Mouse (Mus musculus) c-Kit-positive CD71-positive TER-119-negative erythroid progenitor cells, embryonic 14.5 days (primary cell): ENCODE results near the gene Nosip.
"Not testable (repeated sequence)": the region's sequence is repeated elsewhere in the genome, so short reads cannot be mapped to it uniquely, and the experiment has no call there.

Experiments used
- DNase-seq: peaks from one replicate; pipeline ENCODE4 v3.0.0-alpha.2; 2013; ENCODE audit warnings: low read depth

The Nosip gene

DNA sequence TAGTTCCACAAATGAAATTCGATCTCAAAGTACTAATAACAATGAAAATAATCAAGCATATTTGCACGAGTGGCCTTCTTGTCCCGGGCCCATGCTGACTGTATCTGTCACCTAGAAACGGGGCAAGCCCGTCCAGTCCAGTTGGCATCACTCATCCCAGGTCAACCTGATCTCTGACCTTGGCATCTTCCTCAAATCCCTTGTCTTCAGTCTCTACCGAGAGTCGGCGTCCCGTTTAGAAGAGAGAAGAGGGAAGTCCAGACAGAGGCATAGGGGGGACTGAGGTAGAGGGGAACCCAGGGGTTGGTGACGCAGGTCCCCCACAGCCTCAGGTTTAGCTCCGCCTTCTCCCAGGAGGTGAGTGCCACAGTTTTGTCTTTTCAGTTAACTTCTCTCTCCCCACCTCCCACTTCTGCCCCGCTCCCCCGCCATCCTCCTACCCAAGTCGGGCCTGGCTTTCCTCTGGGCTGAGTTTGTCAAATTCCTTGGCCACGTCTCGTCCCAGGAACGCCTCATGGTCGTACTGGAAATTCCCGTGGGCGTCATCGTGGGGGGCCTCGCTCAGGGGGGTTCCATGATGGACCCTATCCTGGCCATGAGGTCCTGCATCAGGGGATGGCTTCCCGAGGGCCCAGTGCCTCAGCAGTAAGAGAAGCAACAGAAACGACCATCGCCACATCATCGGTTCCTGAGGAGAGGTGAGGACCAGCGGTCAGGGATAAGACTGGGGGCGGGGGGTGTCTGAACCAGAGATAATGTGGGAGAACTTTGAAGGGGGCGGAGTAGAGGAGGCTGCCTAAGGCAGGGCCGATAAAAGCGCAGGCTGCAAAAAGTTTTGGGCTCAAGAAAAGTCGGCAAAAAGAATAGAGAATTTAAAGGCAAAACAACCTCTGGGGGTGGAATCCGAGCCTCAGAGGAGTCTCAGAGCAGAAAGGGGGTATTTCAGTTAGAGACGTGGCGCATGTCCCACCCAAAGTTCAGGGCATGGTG, 29.1 kb downstream of the Nosip start:
- DNase-seq = no peak

- DNase-seq = peak; percentile 65
These were observed 29.8 kb downstream of the Nosip start, which contains the start of gene Rcn3 for GRCm38 (mm10) chr7:45092048-45092447. Gene Rcn3, minus strand, starts transcription at chr7:45092221.

DNA sequence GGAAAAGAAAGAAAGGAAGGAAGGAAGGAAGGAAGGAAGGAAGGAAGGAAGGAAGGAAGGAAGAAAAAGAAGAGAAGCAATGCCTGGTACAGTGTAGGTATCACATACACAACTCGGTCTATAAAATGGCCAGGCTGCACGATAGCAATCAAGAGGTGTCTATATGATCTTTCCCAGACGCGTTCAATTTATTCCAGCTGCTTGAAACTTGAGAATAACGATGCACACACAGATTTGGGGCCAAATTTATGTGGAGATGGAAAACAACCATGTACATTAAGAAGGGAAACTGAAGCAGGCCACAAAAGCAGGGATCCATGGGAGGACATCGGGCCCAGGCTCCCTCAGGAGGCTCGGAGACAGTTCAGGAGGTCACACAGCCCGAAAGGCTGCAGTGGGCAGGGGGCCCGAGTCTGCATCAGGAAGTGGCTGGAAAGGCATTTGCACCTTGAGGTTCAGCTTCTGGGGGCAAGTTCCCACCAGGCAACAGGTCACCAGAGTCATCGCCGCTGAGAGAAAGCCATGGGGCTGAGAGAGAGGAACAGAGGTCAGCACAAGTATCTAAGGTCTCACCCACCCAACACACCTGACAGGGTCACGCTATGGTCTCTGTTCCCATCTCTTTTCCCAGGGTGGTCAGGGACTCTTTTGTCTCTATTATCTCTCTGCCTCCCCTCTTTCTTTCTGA, 30.7 kb downstream of the Nosip start:
- DNase-seq = no peak

DNA sequence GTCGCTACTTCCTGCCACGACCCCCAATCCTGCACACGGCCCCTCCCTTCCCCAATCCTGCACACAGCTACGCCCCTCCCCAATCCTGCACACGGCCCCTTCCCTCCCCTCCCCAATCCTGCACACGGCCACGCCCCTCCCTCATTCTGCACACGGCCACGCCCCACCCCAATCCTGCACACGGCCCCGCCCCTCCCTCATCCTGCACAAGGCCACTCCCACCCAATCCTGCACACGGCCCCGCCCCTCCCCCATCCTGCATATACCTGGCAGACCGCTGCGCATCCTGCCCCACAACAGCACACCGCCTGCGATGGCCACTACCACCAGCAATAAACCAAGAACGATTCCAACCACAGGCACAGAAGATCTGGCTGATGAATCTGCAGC, 31.3 kb downstream of the Nosip start:
- DNase-seq = no peak

GRCm38 (mm10) chr7:45094121-45094520, 31.9 kb downstream of the Nosip start:
- no peak for DNase-seq

- no peak for DNase-seq
These were observed 33.1 kb downstream of the Nosip start for GRCm38 (mm10) chr7:45095367-45095766.

DNA sequence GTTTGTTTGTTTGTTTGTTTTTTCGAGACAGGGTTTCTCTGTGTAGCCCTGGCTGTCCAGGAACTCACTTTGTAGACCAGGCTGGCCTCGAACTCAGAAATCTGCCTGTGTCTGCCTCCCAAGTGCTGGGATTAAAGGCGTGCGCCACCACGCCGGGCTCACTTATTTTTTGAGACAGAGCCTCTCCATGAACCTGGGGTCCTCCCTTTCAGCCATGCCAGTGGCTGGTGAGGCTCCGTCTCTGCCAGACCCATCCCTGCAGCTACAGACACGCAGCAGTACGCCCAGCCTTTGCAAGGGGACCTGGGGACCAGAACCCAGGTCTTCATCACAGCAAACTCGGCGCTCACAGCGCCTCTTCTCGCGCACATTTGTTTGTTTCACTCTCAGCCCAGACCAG, 33.7 kb downstream of the Nosip start:
- not testable (repeated sequence) for DNase-seq

GRCm38 (mm10) chr7:45097479-45097878, 35.2 kb downstream of the Nosip start:
- DNase-seq = no peak

DNA sequence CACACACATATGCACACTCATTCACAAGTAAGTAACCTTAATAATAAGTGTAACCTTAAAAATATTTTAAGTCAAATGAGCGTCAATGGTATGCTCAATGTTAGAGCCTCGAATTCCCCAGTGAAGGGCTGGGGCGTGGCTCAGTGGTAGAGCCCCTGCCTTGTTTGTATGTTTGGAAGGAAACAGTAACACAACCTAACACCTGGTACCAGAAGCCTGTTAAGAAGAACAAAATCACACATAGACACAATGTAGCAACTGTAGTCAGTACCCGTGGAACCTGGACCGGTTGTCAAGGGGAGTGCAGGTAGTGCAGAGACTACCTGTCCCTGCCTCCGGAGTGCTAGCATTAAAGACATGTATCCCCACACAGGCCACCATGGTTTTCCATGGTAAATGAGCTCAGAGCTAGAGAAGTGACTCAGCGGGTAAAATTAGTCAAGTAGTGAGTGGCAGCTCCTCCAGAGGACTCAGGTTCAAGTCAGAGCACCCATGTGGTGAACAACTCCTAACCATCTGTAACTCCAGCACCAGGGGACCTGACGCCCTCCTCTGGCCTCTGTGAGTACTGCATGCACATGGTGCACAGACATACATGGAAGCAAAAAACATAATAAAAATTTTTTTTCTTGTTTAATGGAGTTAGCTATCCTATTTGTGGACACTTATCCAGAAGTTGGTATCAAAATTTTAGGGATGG, 36.5 kb downstream of the Nosip start:
- no peak for DNase-seq

- DNase-seq = no peak
These were observed 37.8 kb downstream of the Nosip start for GRCm38 (mm10) chr7:45100046-45100445.

DNA sequence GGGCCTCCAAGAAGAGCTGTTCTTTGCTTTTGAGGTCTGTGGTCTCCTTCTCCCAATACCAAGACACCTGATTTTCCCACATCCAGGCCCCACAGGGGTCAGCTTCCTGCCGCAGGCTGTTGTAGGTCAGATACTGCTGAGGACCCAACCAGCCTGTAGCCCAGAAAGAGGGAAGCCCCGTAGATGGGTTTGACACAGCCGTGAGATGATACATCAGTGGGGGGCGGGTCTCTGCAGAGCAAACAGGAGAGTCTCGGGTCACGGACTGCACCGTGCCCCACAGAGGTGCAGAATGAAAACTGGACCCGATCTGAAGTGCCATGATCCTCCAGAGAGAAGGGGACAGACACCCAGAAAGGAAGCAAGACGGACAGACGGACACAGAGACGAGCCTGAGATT, 40.2 kb downstream of the Nosip start:
- DNase-seq = no peak

DNA sequence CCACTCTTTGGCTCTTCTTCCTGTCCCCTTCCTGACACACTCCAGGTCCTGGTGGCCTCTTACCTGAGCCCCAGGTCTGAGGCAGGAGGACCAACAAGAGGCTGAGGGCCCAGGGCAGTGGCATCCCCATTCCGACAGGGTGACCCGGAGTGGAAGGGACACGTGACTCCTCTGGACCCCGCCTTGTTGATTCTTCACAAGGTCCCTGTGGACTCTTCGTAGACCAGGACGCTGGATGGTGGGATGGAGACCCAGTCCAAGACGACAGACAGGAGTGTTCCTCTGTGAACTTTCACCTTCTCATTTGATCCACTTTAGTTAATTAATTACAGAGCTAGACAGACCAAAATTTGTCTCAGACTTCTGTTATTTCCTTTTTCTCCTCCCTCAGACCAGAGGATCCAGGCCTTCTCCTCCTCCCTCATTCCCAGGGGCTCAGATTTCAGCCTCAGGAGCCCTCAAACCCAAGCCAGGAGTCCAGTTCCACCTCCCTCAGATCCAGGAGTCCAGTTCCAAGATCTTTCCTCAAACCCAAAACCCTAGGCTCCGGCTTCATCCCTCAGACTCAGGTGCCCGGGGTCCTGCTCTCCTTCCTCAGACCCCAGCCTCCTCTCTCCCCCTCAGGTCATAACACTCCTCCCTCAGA, 40.8 kb downstream of the Nosip start:
- DNase-seq = no peak

- DNase-seq = no peak
These were observed 41.5 kb downstream of the Nosip start, which contains the start of gene Fcgrt for GRCm38 (mm10) chr7:45103652-45104180. Gene Fcgrt, minus strand, starts transcription at chr7:45103851.

GRCm38 (mm10) chr7:45104941-45105340, 42.7 kb downstream of the Nosip start:
- no peak for DNase-seq

- no peak for DNase-seq
These were observed 43.3 kb downstream of the Nosip start for GRCm38 (mm10) chr7:45105491-45105890.

GRCm38 (mm10) chr7:45106441-45106840, 44.2 kb downstream of the Nosip start:
- no peak for DNase-seq

DNA sequence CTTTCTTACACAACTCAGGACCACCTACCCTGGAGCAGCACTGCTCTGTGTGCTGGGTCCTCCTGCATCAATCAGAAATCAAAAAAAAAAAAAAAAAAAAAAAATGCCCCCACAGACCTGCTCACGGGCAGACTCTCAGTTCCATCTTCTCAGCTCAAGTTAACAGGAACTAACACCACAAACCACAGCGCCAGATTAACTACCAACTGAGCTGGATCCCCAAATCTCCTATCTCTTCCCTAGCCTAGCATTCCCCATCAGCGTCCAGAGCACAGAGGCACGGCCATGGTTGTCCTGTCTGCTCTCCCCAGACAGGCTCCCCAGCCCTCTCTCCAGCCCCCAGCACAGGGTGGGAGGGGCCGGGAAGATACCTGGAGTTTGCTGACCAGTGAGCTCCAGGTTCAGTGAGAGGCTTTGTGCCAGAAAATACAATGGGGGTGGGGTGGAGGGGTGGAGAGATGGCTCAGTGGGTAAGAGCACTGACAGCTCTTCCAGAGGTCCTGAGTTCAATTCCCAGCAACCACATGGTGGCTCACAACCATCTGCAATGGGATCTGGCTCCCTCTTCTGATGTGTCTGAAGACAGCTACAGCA, 44.9 kb downstream of the Nosip start:
- no peak for DNase-seq

- not testable (repeated sequence) for DNase-seq
These were observed 47.9 kb downstream of the Nosip start for GRCm38 (mm10) chr7:45110089-45110488.

GRCm38 (mm10) chr7:45111940-45112339, 49.7 kb downstream of the Nosip start:
- no peak for DNase-seq

DNA sequence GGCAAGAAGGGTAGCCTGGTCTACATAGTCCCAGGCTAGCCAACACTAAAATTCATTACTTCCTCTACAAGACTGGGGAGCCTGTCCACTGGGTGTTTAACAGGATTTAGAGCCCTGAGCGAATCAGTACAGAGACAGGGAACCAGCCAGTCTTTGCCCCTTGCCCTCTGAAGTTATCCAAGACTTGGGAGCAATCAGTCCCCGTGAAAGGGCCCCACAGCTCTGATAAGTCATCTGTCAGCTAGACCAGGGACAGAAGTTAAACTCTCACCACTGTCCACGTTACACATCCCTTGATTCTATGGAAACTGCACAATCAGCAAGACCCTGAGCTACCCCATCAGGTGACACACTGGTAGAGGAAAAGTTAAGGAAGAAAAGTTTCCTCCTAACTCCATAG, 50.3 kb downstream of the Nosip start:
- no peak for DNase-seq

GRCm38 (mm10) chr7:45113476-45113875, 51.2 kb downstream of the Nosip start:
- DNase-seq = no peak
